In genomic region chr9:113978656-113979055, GRCm38 (mm10) we compare ENCODE assay signal across 20 mouse cellular contexts. TPM values are rescaled to one million over a fixed set of nuclear protein-coding genes. Genes with fewer than 3 reads are reported as not detected.
DNase-seq lines count a peak whose midpoint lies in the region; ATAC-seq lines count a peak whose summit lies in the region.
"Had no signal": no experiment of that assay in that cellular context is flagged by ENCODE, and none has a peak within 500 bp of the region (broad histone marks: within the 10 kb centered on the region; RNA-seq: fewer than 3 reads in every experiment).

No protein-coding gene starts in this region.

- no peaks in the 10 kb centered on the region for H3K27me3 ChIP-seq in liver, embryonic 12.5 days (replicated peaks)
- no peaks in the 10 kb centered on the region for H3K27me3 ChIP-seq in intestine, embryonic 15.5 days (replicated peaks)
- no peaks in the 10 kb centered on the region for H3K27me3 ChIP-seq in megakaryocyte, embryonic 14.5 days (replicated peaks)
- H3K27me3 ChIP-seq in midbrain, embryonic 15.5 days (replicated peaks), result no peaks in the 10 kb centered on the region
- H3K27me3 ChIP-seq: forebrain, embryonic 13.5 days; heart, embryonic 15.5 days; hindbrain, embryonic 15.5 days; liver, embryonic 15.5 days; Patski had no signal

- H3K36me3 ChIP-seq in liver, embryonic 12.5 days, result peaks cover 75% of the 10 kb centered on the region
- H3K36me3 ChIP-seq in intestine, embryonic 15.5 days, result peaks cover 15% of the 10 kb centered on the region
- H3K36me3 ChIP-seq in megakaryocyte, embryonic 14.5 days (replicated peaks; ENCODE audit: low read length), result peaks cover 89% of the 10 kb centered on the region
- peaks cover 52% of the 10 kb centered on the region for H3K36me3 ChIP-seq in midbrain, embryonic 15.5 days (replicated peaks)

- no peak for ATAC-seq in liver, embryonic 12.5 days
- peak; percentile 88 for ATAC-seq in intestine, embryonic 15.5 days
- no peak for ATAC-seq in midbrain, embryonic 15.5 days (replicated peaks)
- ATAC-seq: forebrain, embryonic 13.5 days; lung, postnatal 0 days; Patski had no signal

- 59% methylated on average over 7 of the region's 7 CpGs for WGBS in liver, embryonic 12.5 days (ENCODE audit: insufficient replicate concordance)
- 64% methylated on average over 7 of the region's 7 CpGs for WGBS in intestine, embryonic 15.5 days
- WGBS in midbrain, embryonic 15.5 days, result 86% methylated on average over 7 of the region's 7 CpGs

- 0 out of 2 replicates have a peak overlapping the region, but pooled peaks have one; percentile 7 for H3K27ac ChIP-seq in liver, embryonic 12.5 days
- H3K27ac ChIP-seq in intestine, embryonic 15.5 days, result no peak overlapping the region
- no peak overlapping the region for H3K27ac ChIP-seq in midbrain, embryonic 15.5 days
- H3K27ac ChIP-seq: forebrain, embryonic 13.5 days; heart, embryonic 15.5 days; hindbrain, embryonic 15.5 days; limb, embryonic 10.5 days; liver, embryonic 15.5 days had no signal

- no peak overlapping the region for H3K4me3 ChIP-seq in liver, embryonic 12.5 days
- no peak overlapping the region for H3K4me3 ChIP-seq in intestine, embryonic 15.5 days (replicated peaks)
- H3K4me3 ChIP-seq in megakaryocyte, embryonic 14.5 days (replicated peaks), result peak overlapping the region; percentile 62
- H3K4me3 ChIP-seq in midbrain, embryonic 15.5 days, result no peak overlapping the region
- H3K4me3 ChIP-seq: forebrain, embryonic 13.5 days; heart, embryonic 15.5 days; hindbrain, embryonic 15.5 days; limb, embryonic 10.5 days; liver, embryonic 15.5 days had no signal

- DNase-seq in liver, result no peak
- DNase-seq in c-Kit-positive CD71-positive TER-119-positive erythroid progenitor cells, embryonic 14.5 days (ENCODE audit: low spot score), result no peak
- no peak for DNase-seq in spleen, postnatal 4 days (ENCODE audit: low spot score in 2 of 2)
- DNase-seq: adrenal gland, adult 8-10 months; embryo, embryonic 11 days; heart, postnatal 4 days; midbrain, embryonic 14.5 days; right cerebral cortex, postnatal 25 days; thymus, postnatal 25 days had no signal

- H3K4me2 ChIP-seq in liver, embryonic 12.5 days, result no peak overlapping the region
- no peak overlapping the region for H3K4me2 ChIP-seq in intestine, embryonic 15.5 days (replicated peaks)
- no peak overlapping the region for H3K4me2 ChIP-seq in midbrain, embryonic 15.5 days
- H3K4me2 ChIP-seq: forebrain, embryonic 13.5 days; heart, embryonic 15.5 days; hindbrain, embryonic 15.5 days; liver, embryonic 15.5 days had no signal

- no peak overlapping the region for H3K9ac ChIP-seq in liver, embryonic 12.5 days
- H3K9ac ChIP-seq in intestine, embryonic 15.5 days, result no peak overlapping the region
- H3K9ac ChIP-seq in midbrain, embryonic 15.5 days, result no peak overlapping the region
- H3K9ac ChIP-seq: forebrain, embryonic 13.5 days; heart, embryonic 15.5 days; hindbrain, embryonic 15.5 days; liver, embryonic 15.5 days had no signal

- H3K4me1 ChIP-seq in liver, embryonic 12.5 days, result peaks cover 21% of the 10 kb centered on the region
- no peaks in the 10 kb centered on the region for H3K4me1 ChIP-seq in intestine, embryonic 15.5 days (replicated peaks)
- H3K4me1 ChIP-seq in megakaryocyte, embryonic 14.5 days, result peaks cover 66% of the 10 kb centered on the region
- H3K4me1 ChIP-seq in midbrain, embryonic 15.5 days, result peaks cover 9% of the 10 kb centered on the region

- no peaks in the 10 kb centered on the region for H3K9me3 ChIP-seq in liver, embryonic 12.5 days (replicated peaks)
- no peaks in the 10 kb centered on the region for H3K9me3 ChIP-seq in intestine, embryonic 15.5 days
- peaks cover 5% of the 10 kb centered on the region; the same call in 1 of the 2 replicates for H3K9me3 ChIP-seq in megakaryocyte, embryonic 14.5 days
- H3K9me3 ChIP-seq in midbrain, embryonic 15.5 days, result no peaks in the 10 kb centered on the region
- H3K9me3 ChIP-seq: forebrain, embryonic 13.5 days; heart, embryonic 15.5 days; hindbrain, embryonic 15.5 days; limb, embryonic 10.5 days; liver, embryonic 15.5 days had no signal

RNA-seq across cellular contexts. Expression of gene Ubp1, which starts 47.9 kb away (rescaled TPM):
- 59.8 and 64.6 TPM in 2 replicates for polyA plus RNA-seq in liver, embryonic 12.5 days (2016; fragmentation: Nextera tagmentation; extraction: Ambion mirVana)
- 29.3 and 29.5 TPM in 2 replicates for polyA plus RNA-seq in intestine, embryonic 15.5 days (2015; fragmentation: Nextera tagmentation; extraction: Ambion mirVana)
- 10.6 and 19.9 TPM in 2 replicates for polyA plus RNA-seq in megakaryocyte, embryonic 14.5 days (2012; ENCODE audit: insufficient read depth, low replicate concordance)
- 33.1 and 34.2 TPM in 2 replicates for polyA plus RNA-seq in midbrain, embryonic 15.5 days (2015; fragmentation: Nextera tagmentation; extraction: Ambion mirVana)
